Mouse (Mus musculus) cerebellum, adult 2 months (tissue): Measurements from ENCODE around the gene Agap2. TPM values are rescaled to one million over a fixed set of nuclear protein-coding genes. Genes with fewer than 3 reads are reported as not detected.

Experiments
- DNase-seq, 2 experiments: peaks; one replicate each; pipeline ENCODE4 v3.0.0; 2021
- H3K27ac ChIP-seq: fragments of 200-500 bp; 2 replicates; pipeline ENCODE4 v1.5.1; 2012; ENCODE audit warnings: low read length, control low read depth, inconsistent platforms; ENCODE audit not compliant: insufficient read depth
- H3K27me3 ChIP-seq: fragments of 200-500 bp; 2 replicates; pipeline ENCODE4 v1.6.1; 2012; ENCODE audit warnings: inconsistent platforms, mild to moderate bottlenecking, low read length, moderate library complexity; ENCODE audit not compliant: control insufficient read depth, insufficient read depth
- H3K4me1 ChIP-seq: fragments of 200-500 bp; 2 replicates; pipeline ENCODE4 v1.6.1; 2011; ENCODE audit warnings: low read length; ENCODE audit not compliant: control insufficient read depth, insufficient read depth
- H3K4me3 ChIP-seq: fragments of 200-500 bp; replicated peaks from 2 replicates; pipeline ENCODE3; 2011; ENCODE audit warnings: mild to moderate bottlenecking, low read depth, low read length, control low read depth; ENCODE audit not compliant: insufficient read depth
- CTCF ChIP-seq: fragments of 200-500 bp; IDR thresholded peaks from 2 replicates; pipeline ENCODE4 v1.5.1; 2011; ENCODE audit warnings: low read depth, mild to moderate bottlenecking, control low read depth, low read length, moderate library complexity, borderline replicate concordance; ENCODE audit not compliant: insufficient read depth
- POLR2A ChIP-seq: fragments of 200-500 bp; IDR thresholded peaks from 2 replicates; pipeline ENCODE4 v1.6.1; 2011; ENCODE audit warnings: low read length, control low read depth, borderline replicate concordance; ENCODE audit not compliant: insufficient read depth
- WGBS: fragments of 180-500 bp; shearing (Covaris S2); methylation state at CpG from one replicate; pipeline ENCODE4 v1.1.7; 2018; 5-methylcytosine and 5-hydroxymethylcytosine counted together
- polyA plus RNA-seq: library from polyadenylated mRNA; depleted of rRNA; stranded (reverse); fragments of >200 nt; gene quantifications from 2 replicates; pipeline ENCODE4 v1.2.3, GENCODE M21; 2012; rRNA removed

Agap2 gene
- polyA plus RNA-seq, 1 experiment: 99.5 TPM

DNA sequence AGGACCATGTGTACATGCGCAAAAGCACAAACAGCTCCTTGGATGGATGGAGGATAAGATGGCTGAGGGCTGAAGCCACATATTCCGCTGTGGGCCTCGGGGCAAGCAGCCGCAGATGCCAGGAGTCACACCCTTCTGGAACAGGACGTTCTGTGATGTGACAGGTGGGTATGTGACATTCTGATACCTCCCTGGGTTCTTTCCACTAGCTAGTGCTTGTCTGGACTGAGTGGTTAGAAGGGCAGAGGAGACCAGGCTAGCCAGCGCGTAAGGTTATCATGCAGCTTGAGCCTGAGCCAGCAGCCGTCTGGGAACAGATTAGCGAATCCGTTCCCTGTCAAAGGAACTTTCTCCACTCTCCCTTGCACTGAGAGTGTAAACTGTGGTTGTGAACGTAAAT is 65.9 kb downstream of the Agap2 start:
- DNase-seq: no peak
- Histone ChIP-seq H3K4me3 (no peak overlapping the region), H3K27me3 (no peaks in the 10 kb centered on the region), H3K27ac (no peak overlapping the region), H3K4me1 (no peaks in the 10 kb centered on the region)
- WGBS: 77% methylated on average over 11 of the region's 11 CpGs
- TF ChIP-seq POLR2A: no peak
- no peak for TF ChIP-seq CTCF

DNA sequence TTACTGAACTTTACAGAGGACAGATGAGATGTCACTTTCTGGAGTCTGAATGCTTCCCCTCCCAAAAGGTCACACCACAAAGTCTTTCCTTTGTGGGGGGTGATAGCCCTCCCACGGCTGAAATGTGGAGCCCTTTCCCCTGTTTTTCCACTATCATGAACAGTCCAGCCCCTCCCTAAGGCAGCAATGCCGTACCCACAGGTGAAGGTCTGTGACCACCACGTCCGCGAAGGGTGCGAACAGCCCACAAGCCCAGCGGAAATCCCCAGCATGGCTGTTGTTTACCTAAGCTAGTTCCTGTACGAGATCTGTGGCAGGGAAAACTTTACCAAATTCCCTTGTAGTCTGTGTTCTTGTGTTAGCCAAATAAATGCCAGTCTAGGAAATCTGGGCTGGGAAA is 66.4 kb downstream of the Agap2 start:
- no peak for TF ChIP-seq POLR2A
- no peak for TF ChIP-seq CTCF
- Histone ChIP-seq H3K27me3 (no peaks in the 10 kb centered on the region), H3K4me1 (no peaks in the 10 kb centered on the region), H3K27ac (no peak overlapping the region), H3K4me3 (no peak overlapping the region)
- WGBS: 82% methylated on average over 8 of the region's 8 CpGs
- no peak for DNase-seq

Other genes with a start within 250 kb of the Agap2 start
- 10.2 and 10.4 TPM in 2 replicates for gene Atp23, start 173.9 kb upstream of the Agap2 start, polyA plus RNA-seq
- 96.2 and 101 TPM in 2 replicates for gene Ctdsp2, start 96.6 kb upstream of the Agap2 start, polyA plus RNA-seq
- gene Avil, start 74.6 kb upstream of the Agap2 start, polyA plus RNA-seq: 0.33 and 0.54 TPM in 2 replicates
- gene Tsfm, start 44.4 kb upstream of the Agap2 start, polyA plus RNA-seq: 45.2 and 45.4 TPM in 2 replicates
- gene Mettl1, start 33.9 kb upstream of the Agap2 start, polyA plus RNA-seq: 10.7 and 11.8 TPM in 2 replicates
- gene Eef1akmt3, start 33.8 kb upstream of the Agap2 start, polyA plus RNA-seq: 0.13 TPM in 2 replicates
- gene Cyp27b1, start 27.0 kb upstream of the Agap2 start, polyA plus RNA-seq: 0.19 and 0.29 TPM in 2 replicates
- 11.8 TPM in 2 replicates for gene March9, start 15.1 kb upstream of the Agap2 start, polyA plus RNA-seq
- 141 and 143 TPM in 2 replicates for gene Cdk4, start 11.8 kb upstream of the Agap2 start, polyA plus RNA-seq
- 81.6 and 84.6 TPM in 2 replicates for gene Tspan31, start 5.0 kb upstream of the Agap2 start, polyA plus RNA-seq
- 98.9 and 100 TPM in 2 replicates for gene Os9, start 45.8 kb downstream of the Agap2 start, polyA plus RNA-seq
- gene B4galnt1, start 89.9 kb downstream of the Agap2 start, polyA plus RNA-seq: 81.9 and 83.6 TPM in 2 replicates
- gene Slc26a10, start 105.4 kb downstream of the Agap2 start, polyA plus RNA-seq: 3.1 and 3.3 TPM in 2 replicates
- 105 and 117 TPM in 2 replicates for gene Arhgef25, start 114.8 kb downstream of the Agap2 start, polyA plus RNA-seq
- gene Dtx3, start 120.4 kb downstream of the Agap2 start, polyA plus RNA-seq: 321 and 339 TPM in 2 replicates
- 58.8 and 64.1 TPM in 2 replicates for gene Pip4k2c, start 136.3 kb downstream of the Agap2 start, polyA plus RNA-seq
- 377 and 378 TPM in 2 replicates for gene Kif5a, start 188.1 kb downstream of the Agap2 start, polyA plus RNA-seq
- 322 and 328 TPM in 2 replicates for gene Dctn2, start 191.1 kb downstream of the Agap2 start, polyA plus RNA-seq
- 47.8 and 51.8 TPM in 2 replicates for gene Mbd6, start 213.7 kb downstream of the Agap2 start, polyA plus RNA-seq
- 81.6 and 87.4 TPM in 2 replicates for gene Mars, start 236.5 kb downstream of the Agap2 start, polyA plus RNA-seq
- 0.87 and 0.97 TPM in 2 replicates for gene Arhgap9, start 246.7 kb downstream of the Agap2 start, polyA plus RNA-seq